Mouse (Mus musculus) mature B cell (primary cell): ENCODE data around the gene Naxe.

ENCODE experiments used
- in situ Hi-C: fragments of 300-500 bp; cut with MboI; formaldehyde crosslinking; loops from 2 replicates; pipeline ENCODE4 v1.14.3; 2019

Naxe gene

DNA sequence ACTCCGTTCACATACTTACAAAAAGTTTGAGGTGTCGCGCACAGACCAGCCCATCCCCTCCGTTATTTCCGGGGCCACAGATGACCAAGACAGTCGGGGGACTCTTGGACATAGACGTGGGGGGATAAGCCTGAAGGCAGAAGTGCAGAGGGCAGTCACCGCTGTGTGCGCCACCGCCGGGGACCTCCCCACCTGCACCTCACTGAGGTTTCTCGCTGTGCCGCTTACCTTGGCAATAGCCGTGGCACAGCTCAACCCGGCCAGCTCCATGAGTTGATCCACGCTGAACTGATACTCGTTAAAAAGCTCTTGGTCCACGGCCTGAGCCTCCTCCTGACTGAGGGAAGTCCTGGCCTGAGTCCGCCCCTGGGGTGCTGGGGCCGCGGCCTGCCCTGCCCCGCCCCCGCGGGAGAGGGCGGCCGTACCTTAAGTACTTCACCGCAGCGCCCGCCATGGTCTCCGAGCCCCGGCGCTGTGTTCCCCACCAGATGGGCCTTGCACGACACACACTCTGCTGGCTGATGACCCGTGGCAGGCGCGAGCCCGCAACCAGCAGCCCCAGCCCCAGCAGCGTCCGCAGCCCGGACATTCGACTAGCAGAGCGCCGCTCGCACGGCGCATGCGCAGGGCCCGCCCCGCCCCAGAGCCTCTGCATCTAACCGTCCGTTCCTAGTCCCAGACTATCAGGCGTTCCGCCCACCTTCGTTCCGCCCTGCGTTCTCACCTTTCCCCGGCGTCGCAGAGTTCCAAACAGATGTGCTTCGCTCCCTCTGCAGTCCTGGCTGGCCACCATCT lies at the start of gene Naxe:
Naxe (minus strand) TSS at position 594 of the 795 bp plus-strand sequence.
- in situ Hi-C loops = no loop called here

GRCm38 (mm10) chr3:88106126-88106525 lies 47.8 kb upstream of the Naxe start:
- in situ Hi-C loops = no loop called here

DNA sequence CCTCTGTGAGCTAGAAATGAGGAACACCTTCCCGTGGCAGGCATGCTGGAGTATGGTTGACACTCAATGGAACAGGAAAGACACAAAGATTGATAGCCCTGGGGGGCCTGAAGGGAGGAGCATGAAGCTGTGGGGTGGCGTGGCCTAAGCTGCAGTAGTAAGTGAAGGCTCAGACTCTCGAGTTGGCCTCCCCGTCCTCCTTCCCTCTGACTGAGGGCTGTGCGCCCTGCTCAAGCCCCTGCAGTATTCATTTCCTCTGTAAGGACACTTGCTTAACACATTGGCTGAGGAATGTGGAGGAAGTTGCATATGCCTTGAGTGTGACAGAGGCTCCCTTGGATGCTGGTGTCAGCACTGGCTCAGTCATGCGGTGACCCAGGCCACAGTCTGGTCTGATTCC lies 44.3 kb upstream of the Naxe start:
- in situ Hi-C loops = no loop called here

DNA sequence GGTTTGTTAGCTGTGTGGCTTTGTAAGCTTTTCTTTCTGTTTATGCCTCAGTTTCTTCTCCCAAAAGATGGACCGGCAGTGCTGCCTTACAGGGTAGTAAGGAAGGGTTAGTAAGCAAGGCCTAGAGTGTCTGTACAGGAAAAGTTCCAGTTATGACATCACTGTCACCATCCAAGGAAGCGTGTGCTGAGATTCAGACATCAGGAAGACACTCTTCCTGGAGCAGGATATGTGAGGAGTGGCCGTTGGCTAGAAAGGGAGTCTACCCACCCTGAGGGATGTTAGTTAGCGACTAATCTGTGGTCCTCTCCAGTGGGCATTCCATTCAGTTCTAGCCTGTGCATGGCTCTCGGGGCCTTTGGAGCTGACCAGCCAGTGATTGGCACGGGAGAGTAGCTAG lies 43.9 kb upstream of the Naxe start:
- in situ Hi-C loops = no loop called here

GRCm38 (mm10) chr3:88101736-88102135 lies 43.4 kb upstream of the Naxe start:
- in situ Hi-C loops = no loop called here

- in situ Hi-C loops = no loop called here
Observed at GRCm38 (mm10) chr3:88100251-88100650, 42.0 kb upstream of the Naxe start.

- in situ Hi-C loops = no loop called here
Observed at GRCm38 (mm10) chr3:88097666-88098065, 39.4 kb upstream of the Naxe start.

DNA sequence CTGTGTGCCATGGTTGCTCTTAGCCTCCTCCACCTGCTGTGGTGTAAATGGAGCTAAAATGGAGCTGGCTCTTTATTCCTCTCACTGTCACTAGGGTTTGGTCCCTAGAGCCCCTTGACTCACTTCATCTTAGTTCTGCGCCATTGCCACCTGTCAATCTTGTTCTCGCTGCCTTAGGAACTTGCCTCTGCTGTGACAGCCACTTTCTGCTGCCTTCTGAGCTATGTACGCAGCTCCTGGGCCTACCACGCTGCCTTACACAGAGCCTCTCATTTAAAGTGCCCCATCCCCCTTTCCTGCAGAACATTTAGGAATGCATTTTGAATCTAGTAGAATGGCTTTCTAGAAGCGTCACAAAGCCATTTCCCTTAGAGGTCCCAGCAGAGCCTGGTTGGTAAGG lies 35.8 kb upstream of the Naxe start:
- in situ Hi-C loops = no loop called here

DNA sequence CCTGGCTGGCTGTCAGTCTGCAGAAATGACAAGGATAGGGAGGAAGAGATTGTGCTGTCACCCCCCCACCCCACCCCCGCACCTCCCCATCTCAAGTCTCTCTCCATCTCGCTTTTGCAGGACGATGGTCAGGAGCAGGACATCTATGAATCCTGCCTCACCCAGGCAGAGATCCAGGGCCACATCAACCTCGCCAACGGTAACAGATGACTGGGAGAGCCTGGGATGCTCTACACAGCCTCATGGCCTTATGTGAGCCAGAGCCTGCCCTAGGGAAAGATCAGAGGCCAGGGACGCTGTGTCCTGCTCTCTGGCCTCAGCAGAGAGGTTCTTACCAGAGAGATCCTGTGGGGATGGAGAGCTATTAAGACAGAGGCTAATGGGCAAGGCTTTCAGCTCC lies 32.3 kb upstream of the Naxe start:
- in situ Hi-C loops = no loop called here

- in situ Hi-C loops = no loop called here
Observed at GRCm38 (mm10) chr3:88090106-88090505, 31.8 kb upstream of the Naxe start.

DNA sequence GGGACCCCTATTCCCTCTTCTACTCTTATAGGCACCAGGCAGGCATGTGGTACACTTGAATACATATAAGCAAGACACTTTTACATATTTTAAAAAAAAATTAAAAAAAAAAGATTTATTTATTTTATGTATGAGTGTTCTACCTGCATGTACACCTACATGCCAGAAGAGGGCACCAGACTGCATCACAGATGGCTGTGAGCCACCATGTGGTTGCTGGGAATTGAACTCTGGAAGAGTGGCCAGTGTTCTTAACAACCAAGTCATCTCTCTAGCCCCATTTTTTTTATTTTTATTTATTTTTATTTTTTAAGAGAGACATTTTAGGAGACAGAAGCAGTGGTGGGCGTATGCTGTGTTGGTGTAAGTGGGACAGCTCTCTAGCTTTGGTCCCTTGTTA lies 29.4 kb upstream of the Naxe start:
- in situ Hi-C loops = loop anchor here (5.0 kb wide), 1 partner anchor 85 kb away; no protein-coding TSS in a partner anchor

GRCm38 (mm10) chr3:88085459-88085858 lies 27.2 kb upstream of the Naxe start:
- in situ Hi-C loops = loop anchor here (5.0 kb wide), 1 partner anchor 87 kb away; no protein-coding TSS in a partner anchor

DNA sequence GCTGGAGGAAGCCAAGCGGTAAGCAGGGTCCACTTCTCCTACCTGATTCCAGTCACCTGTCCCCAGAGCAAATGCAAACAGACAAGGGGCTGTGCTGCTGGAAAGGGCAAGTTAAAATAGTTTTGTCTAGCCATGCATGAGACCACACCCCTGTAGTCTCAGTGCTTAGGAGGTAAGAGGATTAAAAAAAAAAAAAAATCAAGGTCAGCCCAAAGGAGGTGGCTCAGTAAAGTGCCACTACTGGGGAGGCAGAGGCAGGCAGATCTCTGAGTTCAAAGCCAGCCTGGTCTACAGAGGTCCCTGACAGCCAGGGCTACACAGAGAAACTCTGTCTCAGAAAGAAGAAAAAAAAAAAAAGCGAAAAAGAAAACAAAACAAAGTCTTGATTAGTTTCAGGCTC lies 25.7 kb upstream of the Naxe start:
- in situ Hi-C loops = loop anchor here (5.0 kb wide), 1 partner anchor 158 kb away; no protein-coding TSS in a partner anchor

- in situ Hi-C loops = loop anchor here (5.0 kb wide), 1 partner anchor 160 kb away; no protein-coding TSS in a partner anchor
Observed at GRCm38 (mm10) chr3:88082663-88083062, 24.4 kb upstream of the Naxe start.

DNA sequence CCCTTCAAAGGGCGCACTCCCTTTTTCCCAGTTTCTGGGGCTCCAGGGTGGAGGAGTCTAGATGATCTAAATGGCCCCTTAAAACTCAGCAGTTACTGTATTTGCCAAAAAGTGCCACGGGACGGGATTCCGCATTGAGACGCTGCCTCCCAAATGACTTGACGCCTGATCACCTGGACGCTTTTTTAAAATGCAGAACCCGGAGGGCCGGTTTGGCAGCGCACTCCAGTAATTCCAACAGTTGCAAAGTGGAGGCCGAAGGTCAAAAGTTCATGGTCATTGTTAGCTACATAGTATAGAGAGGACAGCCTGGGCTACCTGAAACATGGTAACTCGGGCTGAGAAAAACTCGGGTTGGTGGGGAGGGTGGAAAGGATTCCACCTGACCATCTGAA lies 23.9 kb upstream of the Naxe start:
- in situ Hi-C loops = loop anchor here (5.0 kb wide), 1 partner anchor 160 kb away; no protein-coding TSS in a partner anchor

GRCm38 (mm10) chr3:88081345-88082223 lies 23.3 kb upstream of the Naxe start, which contains the start of gene Iqgap3:
Iqgap3 (plus strand) TSS chr3:88081971.
- in situ Hi-C loops = loop anchor here (5.0 kb wide), 1 partner anchor 161 kb away; no protein-coding TSS in a partner anchor

DNA sequence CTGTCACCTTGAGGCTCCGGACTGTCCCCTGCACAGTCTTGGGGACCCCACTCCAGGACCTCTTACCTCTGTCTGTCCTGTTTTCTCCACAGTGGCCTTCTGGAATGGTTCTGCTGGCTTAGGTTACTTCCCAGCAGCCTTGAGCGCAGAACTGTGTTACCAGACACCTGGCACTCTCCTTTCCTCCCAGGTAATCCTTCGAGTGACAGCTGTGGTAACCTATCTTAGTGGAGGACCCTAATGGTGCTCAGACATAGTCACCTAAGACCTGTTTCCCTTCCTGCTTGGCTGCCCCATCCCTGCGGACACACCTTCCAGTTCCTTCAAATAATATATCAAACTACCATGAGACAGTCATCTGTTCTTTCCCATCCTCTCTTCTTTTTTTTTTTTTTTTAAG lies 19.9 kb upstream of the Naxe start, which contains the start of gene Ttc24:
Ttc24 (minus strand) TSS at position 101 of the 400 bp plus-strand sequence.
- in situ Hi-C loops = no loop called here

GRCm38 (mm10) chr3:88077441-88077840 lies 19.1 kb upstream of the Naxe start:
- in situ Hi-C loops = no loop called here

GRCm38 (mm10) chr3:88074766-88075165 lies 16.5 kb upstream of the Naxe start:
- in situ Hi-C loops = no loop called here

DNA sequence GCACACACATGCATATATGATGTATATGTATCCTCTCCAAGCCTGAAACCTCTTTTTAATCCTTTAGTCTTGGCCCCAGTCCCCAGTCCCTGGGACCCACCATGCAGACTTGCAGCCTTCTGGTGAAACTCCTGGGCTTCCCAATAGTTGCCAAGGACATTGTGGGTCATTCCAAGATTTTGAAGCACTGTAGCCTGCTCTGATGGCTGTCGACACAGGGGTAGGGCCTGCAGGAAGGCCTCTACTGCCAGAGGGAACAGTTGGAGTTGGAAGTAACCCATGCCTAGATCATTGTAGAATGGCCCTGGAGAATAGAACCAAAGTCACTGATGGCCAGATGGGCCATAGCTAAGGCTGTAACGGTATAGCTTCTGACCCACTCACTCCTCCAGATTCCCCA lies 16.1 kb upstream of the Naxe start:
- in situ Hi-C loops = no loop called here

- in situ Hi-C loops = no loop called here
Observed at GRCm38 (mm10) chr3:88073631-88074030, 15.3 kb upstream of the Naxe start.

- in situ Hi-C loops = no loop called here
Observed at GRCm38 (mm10) chr3:88071783-88072182, 13.5 kb upstream of the Naxe start.
